Mouse (Mus musculus) gastrocnemius, postnatal 14 days (tissue): ENCODE results near the gene Grxcr1. TPM values are rescaled to one million over a fixed set of nuclear protein-coding genes. Genes with fewer than 3 reads are reported as not detected.

Source experiments
- DNase-seq: peaks from one replicate; pipeline ENCODE4 v3.0.0; 2021; ENCODE audit warnings: mixed read lengths
- intact Hi-C: fragments of 180-260 bp; cut with DNase I; formaldehyde crosslinking; loops from one replicate; pipeline ENCODE4 v1.15.1; 2025; ENCODE audit warnings: low total_unique reads
- long read RNA-seq, 2 experiments: library from polyadenylated mRNA; stranded (forward); transcript quantifications; one replicate each; pipeline ENCODE4 v2.0.0; 2021
- total RNA-seq, 2 experiments: library from RNA; stranded (reverse); gene quantifications; 2 replicates each; pipeline ENCODE4 v1.2.3; 2021

Gene Grxcr1
- not detected for total RNA-seq
- long read RNA-seq, experiment 1, result 0 reads
- long read RNA-seq, experiment 2, result 0 reads

GRCm38 (mm10) chr5:68031744-68032143 lies at the start of gene Grxcr1:
Gene Grxcr1 (plus strand): TSS chr5:68031835.
- intact Hi-C loops, result no loop called here
- no peak for DNase-seq

GRCm38 (mm10) chr5:67981946-67982526 lies 49.6 kb upstream of the Grxcr1 start:
- no peak for DNase-seq
- intact Hi-C loops, result no loop called here

- DNase-seq, result no peak
- intact Hi-C loops, result no loop called here
Observed at GRCm38 (mm10) chr5:67990426-67990825, 41.2 kb upstream of the Grxcr1 start.

- no peak for DNase-seq
- intact Hi-C loops, result no loop called here
Observed at GRCm38 (mm10) chr5:68002611-68003010, 29.0 kb upstream of the Grxcr1 start.

- no peak for DNase-seq
- intact Hi-C loops, result no loop called here
Observed at GRCm38 (mm10) chr5:68003904-68004303, 27.7 kb upstream of the Grxcr1 start.

- intact Hi-C loops, result no loop called here
Observed at GRCm38 (mm10) chr5:68004419-68004818, 27.2 kb upstream of the Grxcr1 start.

GRCm38 (mm10) chr5:68007074-68007473 lies 24.6 kb upstream of the Grxcr1 start:
- intact Hi-C loops, result no loop called here
- DNase-seq, result no peak

More at GRCm38 (mm10) chr5:68004419-68004818, 27.2 kb upstream of the Grxcr1 start:
- DNase-seq, result no peak

GRCm38 (mm10) chr5:68011569-68011968 lies 20.1 kb upstream of the Grxcr1 start:
- intact Hi-C loops, result no loop called here
- no peak for DNase-seq

GRCm38 (mm10) chr5:68012618-68013017 lies 19.0 kb upstream of the Grxcr1 start:
- peak; percentile 74 for DNase-seq
- intact Hi-C loops, result loop anchor here (2.0 kb wide), 1 partner anchor 258 kb away; no protein-coding TSS in a partner anchor

- intact Hi-C loops, result no loop called here
- no peak for DNase-seq
Observed at GRCm38 (mm10) chr5:68020870-68021269, 10.8 kb upstream of the Grxcr1 start.

- no peak for DNase-seq
- intact Hi-C loops, result no loop called here
Observed at GRCm38 (mm10) chr5:68026658-68027422, 4.8 kb upstream of the Grxcr1 start.

- no peak for DNase-seq
- intact Hi-C loops, result no loop called here
Observed at GRCm38 (mm10) chr5:68027474-68027873, 4.2 kb upstream of the Grxcr1 start.

- no peak for DNase-seq
- intact Hi-C loops, result no loop called here
Observed at GRCm38 (mm10) chr5:68033345-68033744, 1.7 kb downstream of the Grxcr1 start.

- intact Hi-C loops, result no loop called here
- DNase-seq, result no peak
Observed at GRCm38 (mm10) chr5:68039077-68039476, 7.4 kb downstream of the Grxcr1 start.

GRCm38 (mm10) chr5:68043339-68043738 lies 11.7 kb downstream of the Grxcr1 start:
- intact Hi-C loops, result no loop called here
- no peak for DNase-seq

GRCm38 (mm10) chr5:68048783-68049182 lies 17.1 kb downstream of the Grxcr1 start:
- intact Hi-C loops, result no loop called here
- DNase-seq, result no peak

GRCm38 (mm10) chr5:68049536-68049935 lies 17.9 kb downstream of the Grxcr1 start:
- no peak for DNase-seq
- intact Hi-C loops, result no loop called here

- intact Hi-C loops, result no loop called here
- DNase-seq, result no peak
Observed at GRCm38 (mm10) chr5:68051101-68051500, 19.5 kb downstream of the Grxcr1 start.

GRCm38 (mm10) chr5:68057574-68057973 lies 25.9 kb downstream of the Grxcr1 start:
- DNase-seq, result no peak
- intact Hi-C loops, result no loop called here

- intact Hi-C loops, result no loop called here
- DNase-seq, result no peak
Observed at GRCm38 (mm10) chr5:68068694-68069093, 37.1 kb downstream of the Grxcr1 start.

GRCm38 (mm10) chr5:68070308-68070707 lies 38.7 kb downstream of the Grxcr1 start:
- DNase-seq, result no peak
- intact Hi-C loops, result no loop called here
